Mouse (Mus musculus) embryonic facial prominence, embryonic 12.5 days (tissue): Measurements from ENCODE around the gene Ttc16. TPM values are rescaled to one million over a fixed set of nuclear protein-coding genes. Genes with fewer than 3 reads are reported as not detected.

Source experiments
- ATAC-seq: fragments of 200-750 bp; cut with Nextera tagmentation; 2 replicates; pipeline ENCODE4 v1.8.0; 2017; ENCODE audit not compliant: insufficient number of reproducible peaks, insufficient read depth, low FRiP score, low TSS enrichment
- H3K27ac ChIP-seq: fragments of 300-500 bp; sonication (generic); 2 replicates; pipeline ENCODE4 v1.5.1; 2016; ENCODE audit warnings: mild to moderate bottlenecking
- H3K27me3 ChIP-seq: fragments of 300-500 bp; sonication (generic); 2 replicates; pipeline ENCODE4 v1.6.1; 2016; ENCODE audit warnings: mild to moderate bottlenecking, moderate library complexity
- H3K36me3 ChIP-seq: fragments of 300-500 bp; sonication (generic); 2 replicates; pipeline ENCODE4 v1.6.1; 2016; ENCODE audit warnings: mild to moderate bottlenecking
- H3K4me1 ChIP-seq: fragments of 300-500 bp; sonication (generic); 2 replicates; pipeline ENCODE4 v1.6.1; 2016
- H3K4me2 ChIP-seq: fragments of 300-500 bp; sonication (generic); replicated peaks from 2 replicates; pipeline ENCODE4 v1.6.1; 2016; ENCODE audit warnings: mild to moderate bottlenecking, moderate library complexity
- H3K4me3 ChIP-seq: fragments of 300-500 bp; sonication (generic); 2 replicates; pipeline ENCODE4 v1.5.1; 2016; ENCODE audit warnings: mild to moderate bottlenecking
- H3K9ac ChIP-seq: fragments of 300-500 bp; sonication (generic); 2 replicates; pipeline ENCODE4 v1.6.1; 2016; ENCODE audit warnings: mild to moderate bottlenecking, moderate library complexity
- H3K9me3 ChIP-seq: fragments of 300-500 bp; sonication (generic); 2 replicates; pipeline ENCODE4 v1.6.1; 2016; ENCODE audit warnings: mild to moderate bottlenecking, moderate library complexity
- WGBS: fragments of 180-500 bp; shearing (Covaris S2); methylation state at CpG from one replicate; pipeline ENCODE4 v1.1.7; 2016; 5-methylcytosine and 5-hydroxymethylcytosine counted together
- microRNA counts: library from miRNA; unstranded; fragments of <30 nt; microRNA quantifications from one replicate; lab custom pipeline; 2017
- microRNA-seq: library from miRNA; unstranded; fragments of <30 nt; microRNA quantifications from one replicate; pipeline ENCODE4, GENCODE M21; 2017
- polyA plus RNA-seq: library from polyadenylated mRNA; unstranded; fragments of >200 nt; fragmentation: Nextera tagmentation; extraction: Ambion mirVana; gene quantifications from 2 replicates; pipeline ENCODE4 v1.2.1, GENCODE M21; 2016

The Ttc16 gene
- polyA plus RNA-seq, 1 experiment from 2014 or later: 0.23 TPM

- ATAC-seq: peak; percentile 77
- under 1% methylated on average over 63 of the region's 79 CpGs for WGBS
Measured at GRCm38 (mm10) chr2:32712934-32713817, 62.3 kb downstream of the Ttc16 start, which contains the start of gene Cdk9. Gene Cdk9 (minus strand): TSS chr2:32713076.

DNA sequence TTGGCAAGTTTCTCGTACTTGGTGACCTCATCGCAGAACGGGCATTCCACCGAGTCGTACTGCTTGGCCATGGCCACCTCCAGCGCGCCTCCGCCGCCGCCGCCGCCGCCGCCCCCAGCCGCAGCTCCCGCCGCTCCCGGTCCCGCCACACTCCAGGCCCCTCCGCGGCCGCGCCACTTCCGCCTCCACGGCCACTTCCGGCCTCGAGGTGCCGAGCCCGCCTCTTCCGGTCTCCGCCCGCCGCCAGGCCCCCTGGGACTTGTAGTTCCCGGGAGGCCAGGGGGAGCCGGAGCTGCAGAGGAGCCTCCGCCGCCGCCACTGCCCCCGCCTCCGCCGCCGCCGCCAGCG is 62.9 kb downstream of the Ttc16 start:
- Histone ChIP-seq H3K9ac (peak overlapping the region; percentile 85), H3K36me3 (peaks cover 36% of the 10 kb centered on the region), H3K4me3 (peak overlapping the region; percentile 93), H3K4me1 (peaks cover 25% of the 10 kb centered on the region), H3K27me3 (no peaks in the 10 kb centered on the region), H3K9me3 (no peaks in the 10 kb centered on the region), H3K4me2 (peak overlapping the region; percentile 85), H3K27ac (peak overlapping the region; percentile 98)
- under 1% methylated on average over 41 of the region's 44 CpGs for WGBS
- peak; percentile 87 for ATAC-seq

More at GRCm38 (mm10) chr2:32712934-32713817, 62.3 kb downstream of the Ttc16 start, which contains the start of gene Cdk9:
- Histone ChIP-seq H3K4me1 (peaks cover 25% of the 10 kb centered on the region), H3K36me3 (peaks cover 30% of the 10 kb centered on the region), H3K27me3 (no peaks in the 10 kb centered on the region), H3K27ac (peak within 1 kb of the TSS; percentile 98), H3K9ac (peak within 1 kb of the TSS; percentile 85), H3K4me2 (peak within 1 kb of the TSS; percentile 85), H3K4me3 (peak within 1 kb of the TSS; percentile 93), H3K9me3 (no peaks in the 10 kb centered on the region)

GRCm38 (mm10) chr2:32712108-32712551 is 63.3 kb downstream of the Ttc16 start:
- peak; percentile 50 for ATAC-seq
- Histone ChIP-seq H3K4me3 (peak overlapping the region; percentile 93), H3K9me3 (no peaks in the 10 kb centered on the region), H3K27ac (peak overlapping the region; percentile 98), H3K36me3 (peaks cover 39% of the 10 kb centered on the region), H3K4me2 (peak overlapping the region; percentile 85), H3K9ac (peak overlapping the region; percentile 85), H3K4me1 (peaks cover 25% of the 10 kb centered on the region), H3K27me3 (no peaks in the 10 kb centered on the region)
- WGBS: under 1% methylated on average over 41 of the region's 41 CpGs

DNA sequence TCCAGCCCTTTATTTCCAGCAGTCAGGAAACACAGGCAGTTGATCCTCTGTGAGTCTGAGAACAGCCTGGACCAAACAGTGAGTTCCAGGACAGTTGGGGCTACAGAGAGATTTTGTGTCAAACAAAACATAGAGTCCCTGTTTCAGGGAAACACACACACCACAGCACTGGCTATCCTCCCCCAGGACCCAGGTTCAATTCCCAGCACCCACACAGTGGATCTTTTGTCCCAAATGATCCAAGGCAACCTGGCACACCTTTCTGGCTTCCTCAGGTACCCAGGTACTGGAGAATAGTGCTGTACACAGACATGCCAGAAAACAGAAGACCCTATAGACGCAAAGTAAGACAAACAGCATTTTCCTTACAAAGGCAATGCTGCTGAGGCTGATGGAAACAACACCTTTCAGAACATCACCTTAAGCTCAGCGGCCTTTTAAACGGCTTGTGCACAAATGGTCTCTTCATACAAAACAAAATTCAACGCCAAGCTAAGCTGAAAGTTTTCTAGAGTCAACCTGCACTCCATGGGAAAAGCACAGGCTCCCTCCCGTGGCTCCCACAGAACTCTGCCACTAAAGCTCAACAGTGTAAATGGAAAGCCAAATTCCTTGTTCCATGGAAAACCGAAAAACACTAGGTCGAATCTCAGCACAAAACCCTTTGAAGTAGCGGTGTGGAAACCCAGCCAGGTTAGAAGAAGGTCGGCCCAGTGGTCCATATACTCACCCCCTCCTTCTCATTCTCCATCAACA is 64.0 kb downstream of the Ttc16 start:
- WGBS: 29% methylated on average over 9 of the region's 9 CpGs

GRCm38 (mm10) chr2:32710425-32710824 is 65.0 kb downstream of the Ttc16 start:
- Histone ChIP-seq H3K36me3 (peaks cover 56% of the 10 kb centered on the region), H3K4me3 (no peak overlapping the region), H3K4me2 (no peak overlapping the region), H3K27ac (no peak overlapping the region), H3K27me3 (no peaks in the 10 kb centered on the region), H3K9ac (no peak overlapping the region), H3K9me3 (no peaks in the 10 kb centered on the region), H3K4me1 (peaks cover 25% of the 10 kb centered on the region)
- 92% methylated on average over 5 of the region's 5 CpGs for WGBS
- ATAC-seq: no peak

More for the DNA sequence above, 64.0 kb downstream of the Ttc16 start:
- H3K9me3 ChIP-seq: no peaks in the 10 kb centered on the region
- no peaks in the 10 kb centered on the region for H3K27me3 ChIP-seq
- H3K4me1 ChIP-seq: peaks cover 25% of the 10 kb centered on the region
- H3K4me2 ChIP-seq: peak overlapping the region; percentile 85
- no peak for ATAC-seq
- peak overlapping the region; percentile 93 for H3K4me3 ChIP-seq
- peak overlapping the region; percentile 98; the same call in 1 of the 2 replicates for H3K27ac ChIP-seq
- peak overlapping the region; percentile 85 for H3K9ac ChIP-seq
- H3K36me3 ChIP-seq: peaks cover 45% of the 10 kb centered on the region

- ATAC-seq: no peak
- peaks cover 19% of the 10 kb centered on the region for H3K4me1 ChIP-seq
- no peak overlapping the region for H3K27ac ChIP-seq
- no peaks in the 10 kb centered on the region for H3K27me3 ChIP-seq
- no peak overlapping the region for H3K4me3 ChIP-seq
- WGBS: 93% methylated on average over 20 of the region's 20 CpGs
- H3K9me3 ChIP-seq: no peaks in the 10 kb centered on the region
- no peak overlapping the region for H3K4me2 ChIP-seq
- H3K9ac ChIP-seq: no peak overlapping the region
- H3K36me3 ChIP-seq: peaks cover 64% of the 10 kb centered on the region
Measured at GRCm38 (mm10) chr2:32709521-32710137, 65.8 kb downstream of the Ttc16 start.

DNA sequence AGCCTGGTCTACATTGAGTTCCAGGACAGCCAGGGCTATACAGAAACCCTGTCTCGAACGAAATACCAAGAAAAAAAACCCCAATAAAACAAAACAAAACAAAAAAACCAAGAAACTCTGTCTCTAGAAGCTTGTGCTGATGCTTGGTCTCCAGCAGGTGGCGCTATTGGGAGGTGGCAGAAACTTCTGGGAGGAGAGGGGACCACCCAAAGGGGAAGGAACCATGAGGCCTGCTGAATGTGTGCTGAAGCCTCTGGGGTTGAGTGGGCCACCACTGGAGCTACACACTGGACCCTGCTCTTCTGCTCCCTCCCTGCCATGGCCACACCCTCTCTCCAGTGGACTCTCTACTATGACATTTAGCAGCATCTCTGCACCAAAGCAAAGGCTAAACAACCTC is 66.8 kb downstream of the Ttc16 start:
- peaks cover 73% of the 10 kb centered on the region for H3K36me3 ChIP-seq
- no peaks in the 10 kb centered on the region for H3K9me3 ChIP-seq
- no peak overlapping the region for H3K9ac ChIP-seq
- no peaks in the 10 kb centered on the region for H3K27me3 ChIP-seq
- H3K27ac ChIP-seq: no peak overlapping the region
- no peak overlapping the region for H3K4me2 ChIP-seq
- no peak overlapping the region for H3K4me3 ChIP-seq
- 47% methylated on average over 3 of the region's 3 CpGs for WGBS
- peaks cover 10% of the 10 kb centered on the region for H3K4me1 ChIP-seq
- no peak for ATAC-seq

MicroRNAs within 50 kb of the gene (microRNA counts, 519-probe panel; counts per million panel counts)
- 460 counts per million, percentile 65 among the panel's probes with 10 or more counts for microRNA mmu-miR-2861 (lab: Ali Mortazavi, UCI)

Small RNA genes within 50 kb of the gene (microRNA-seq; reads per million reads assigned to microRNA genes)
- gene Mir2861 (not detected), gene Mir3960 (not detected)

Other genes with a start within 250 kb of the Ttc16 start
- 14.2 and 17.0 TPM in 2 replicates for gene Fam102a, start 240.3 kb downstream of the Ttc16 start, polyA plus RNA-seq
- gene Dpm2, start 204.8 kb downstream of the Ttc16 start, polyA plus RNA-seq: 110 and 113 TPM in 2 replicates
- 2.9 and 3.4 TPM in 2 replicates for gene Pip5kl1, start 200.8 kb downstream of the Ttc16 start, polyA plus RNA-seq
- 0.29 TPM in 1 of 2 replicates, not detected in the other for gene 9430097D07Rik, start 199.9 kb downstream of the Ttc16 start, polyA plus RNA-seq
- 32.7 and 36.5 TPM in 2 replicates for gene St6galnac4, start 188.5 kb downstream of the Ttc16 start, polyA plus RNA-seq
- gene St6galnac6, start 175.9 kb downstream of the Ttc16 start, polyA plus RNA-seq: 26.4 and 28.1 TPM in 2 replicates
- gene Ak1, start 153.9 kb downstream of the Ttc16 start, polyA plus RNA-seq: 19.4 and 24.1 TPM in 2 replicates
- gene Eng, start 129.0 kb downstream of the Ttc16 start, polyA plus RNA-seq: 32.1 and 36.4 TPM in 2 replicates
- 31.1 and 32.3 TPM in 2 replicates for gene Fpgs, start 71.5 kb downstream of the Ttc16 start, polyA plus RNA-seq
- gene Cdk9, start 62.6 kb downstream of the Ttc16 start, polyA plus RNA-seq: 121 and 126 TPM in 2 replicates
- 27.6 and 29.1 TPM in 2 replicates for gene Sh2d3c, start 54.6 kb downstream of the Ttc16 start, polyA plus RNA-seq
- 0.34 and 0.43 TPM in 2 replicates for gene 6330409D20Rik, start 34.6 kb downstream of the Ttc16 start, polyA plus RNA-seq
- gene Tor2a, start 18.4 kb downstream of the Ttc16 start, polyA plus RNA-seq: 61.5 and 67.0 TPM in 2 replicates
- 3.3 and 6.4 TPM in 2 replicates for gene Ptrh1, start 153 bp upstream of the Ttc16 start, polyA plus RNA-seq
- gene Cfap157, start 8.8 kb upstream of the Ttc16 start, polyA plus RNA-seq: 0.74 and 1.6 TPM in 2 replicates
- 28.3 and 32.4 TPM in 2 replicates for gene Stxbp1, start 71.6 kb upstream of the Ttc16 start, polyA plus RNA-seq
- gene Fam129b, start 100.5 kb upstream of the Ttc16 start, polyA plus RNA-seq: 48.8 and 54.7 TPM in 2 replicates
- gene Rpl12, start 185.9 kb upstream of the Ttc16 start, polyA plus RNA-seq: 160 and 169 TPM in 2 replicates
- 14.3 and 14.4 TPM in 2 replicates for gene Lrsam1, start 186.0 kb upstream of the Ttc16 start, polyA plus RNA-seq
- gene Slc2a8, start 206.4 kb upstream of the Ttc16 start, polyA plus RNA-seq: 24.3 and 25.5 TPM in 2 replicates